Mouse (Mus musculus): ENCODE data around the gene Mpc1. TPM values are rescaled to one million over a fixed set of nuclear protein-coding genes. Genes with fewer than 3 reads are reported as not detected.
A peak's percentile ranks its signal among the peaks of the same experiment; 100 is the strongest.

Mpc1 gene
- 340 and 366 TPM in 2 replicates for polyA plus RNA-seq (2014; fragmentation: Nextera tagmentation; extraction: Ambion mirVana)

- WGBS: 3% methylated on average over 32 of the region's 35 CpGs
Measured at GRCm38 (mm10) chr17:8282821-8283525, at the start of gene Mpc1. Gene Mpc1, plus strand, starts transcription at chr17:8282904.

GRCm38 (mm10) chr17:8233618-8234214 lies 49.0 kb upstream of the Mpc1 start:
- Histone ChIP-seq H3K27me3 (replicated peaks; ENCODE audit: control insufficient read depth, insufficient read depth, low read length) (no peaks in the 10 kb centered on the region), H3K4me2 (ENCODE audit: low read length) (no peak overlapping the region), H3K4me3 (ENCODE audit: low read depth, low read length) (no peak overlapping the region), H3K4me1 (ENCODE audit: control insufficient read depth, insufficient read depth, low read length) (no peaks in the 10 kb centered on the region), H3K36me3 (ENCODE audit: control insufficient read depth, insufficient read depth, low read length) (no peaks in the 10 kb centered on the region), H3K9me3 (replicated peaks; ENCODE audit: control insufficient read depth, low read length) (no peaks in the 10 kb centered on the region), H3K27ac (ENCODE audit: low read depth, low read length) (no peak overlapping the region), H3K9ac (ENCODE audit: low read length) (no peak overlapping the region)
- no peak for DNase-seq (ENCODE audit: low spot score)
- ATAC-seq: no peak
- WGBS: 79% methylated on average over 15 of the region's 15 CpGs

More at GRCm38 (mm10) chr17:8282821-8283525, at the start of gene Mpc1:
- Histone ChIP-seq H3K27ac (ENCODE audit: low read depth, low read length) (peak within 1 kb of the TSS; percentile 92), H3K36me3 (ENCODE audit: control insufficient read depth, insufficient read depth, low read length) (no peaks in the 10 kb centered on the region), H3K9ac (ENCODE audit: low read length) (peak within 1 kb of the TSS; percentile 85), H3K9me3 (replicated peaks; ENCODE audit: control insufficient read depth, low read length) (no peaks in the 10 kb centered on the region), H3K27me3 (replicated peaks; ENCODE audit: control insufficient read depth, insufficient read depth, low read length) (no peaks in the 10 kb centered on the region), H3K4me2 (ENCODE audit: low read length) (peak within 1 kb of the TSS; percentile 99), H3K4me1 (ENCODE audit: control insufficient read depth, insufficient read depth, low read length) (peaks cover 13% of the 10 kb centered on the region), H3K4me3 (ENCODE audit: low read depth, low read length) (peak within 1 kb of the TSS; percentile 80)
- ATAC-seq: peak; percentile 67; the same call in 1 of the 2 replicates
- DNase-seq (ENCODE audit: low spot score): peak; percentile 52

- Histone ChIP-seq H3K27ac (ENCODE audit: low read depth, low read length) (no peak overlapping the region), H3K4me2 (ENCODE audit: low read length) (no peak overlapping the region), H3K4me1 (ENCODE audit: control insufficient read depth, insufficient read depth, low read length) (no peaks in the 10 kb centered on the region), H3K9me3 (replicated peaks; ENCODE audit: control insufficient read depth, low read length) (no peaks in the 10 kb centered on the region), H3K9ac (ENCODE audit: low read length) (no peak overlapping the region), H3K4me3 (ENCODE audit: low read depth, low read length) (no peak overlapping the region), H3K36me3 (ENCODE audit: control insufficient read depth, insufficient read depth, low read length) (no peaks in the 10 kb centered on the region), H3K27me3 (replicated peaks; ENCODE audit: control insufficient read depth, insufficient read depth, low read length) (no peaks in the 10 kb centered on the region)
- ATAC-seq: no peak
- no peak for DNase-seq (ENCODE audit: low spot score)
- WGBS: 85% methylated on average over 4 of the region's 4 CpGs
Measured at GRCm38 (mm10) chr17:8234537-8234936, 48.2 kb upstream of the Mpc1 start.

- Histone ChIP-seq H3K4me1 (ENCODE audit: control insufficient read depth, insufficient read depth, low read length) (no peaks in the 10 kb centered on the region), H3K27me3 (replicated peaks; ENCODE audit: control insufficient read depth, insufficient read depth, low read length) (no peaks in the 10 kb centered on the region), H3K27ac (ENCODE audit: low read depth, low read length) (no peak within 1 kb of the TSS), H3K4me2 (ENCODE audit: low read length) (no peak within 1 kb of the TSS), H3K9me3 (replicated peaks; ENCODE audit: control insufficient read depth, low read length) (no peaks in the 10 kb centered on the region), H3K36me3 (ENCODE audit: control insufficient read depth, insufficient read depth, low read length) (no peaks in the 10 kb centered on the region), H3K4me3 (ENCODE audit: low read depth, low read length) (no peak within 1 kb of the TSS), H3K9ac (ENCODE audit: low read length) (no peak within 1 kb of the TSS)
- DNase-seq (ENCODE audit: low spot score) (no peak), ATAC-seq (no peak)
- 84% methylated on average over 3 of the region's 3 CpGs for WGBS
Measured at GRCm38 (mm10) chr17:8235743-8236142, 47.0 kb upstream of the Mpc1 start, which contains the start of gene Ccr6. Gene Ccr6, plus strand, starts transcription at chr17:8236043.

GRCm38 (mm10) chr17:8238012-8238710 lies 44.5 kb upstream of the Mpc1 start:
- H3K27ac ChIP-seq (ENCODE audit: low read depth, low read length): no peak overlapping the region
- 85% methylated on average over 15 of the region's 15 CpGs for WGBS
- no peak for DNase-seq (ENCODE audit: low spot score)

GRCm38 (mm10) chr17:8239561-8239960 lies 43.1 kb upstream of the Mpc1 start:
- no peak overlapping the region for H3K4me3 ChIP-seq (ENCODE audit: low read depth, low read length)
- no peak overlapping the region for H3K9ac ChIP-seq (ENCODE audit: low read length)
- no peaks in the 10 kb centered on the region for H3K4me1 ChIP-seq (ENCODE audit: control insufficient read depth, insufficient read depth, low read length)
- H3K4me2 ChIP-seq (ENCODE audit: low read length): no peak overlapping the region
- WGBS: 77% methylated on average over 3 of the region's 3 CpGs
- no peaks in the 10 kb centered on the region for H3K9me3 ChIP-seq (replicated peaks; ENCODE audit: control insufficient read depth, low read length)
- no peaks in the 10 kb centered on the region for H3K27me3 ChIP-seq (replicated peaks; ENCODE audit: control insufficient read depth, insufficient read depth, low read length)
- DNase-seq (ENCODE audit: low spot score) (no peak), ATAC-seq (no peak)
- no peaks in the 10 kb centered on the region for H3K36me3 ChIP-seq (ENCODE audit: control insufficient read depth, insufficient read depth, low read length)
- no peak overlapping the region for H3K27ac ChIP-seq (ENCODE audit: low read depth, low read length)

More at GRCm38 (mm10) chr17:8238012-8238710, 44.5 kb upstream of the Mpc1 start:
- no peak for ATAC-seq
- no peak overlapping the region for H3K9ac ChIP-seq (ENCODE audit: low read length)
- H3K9me3 ChIP-seq (replicated peaks; ENCODE audit: control insufficient read depth, low read length): no peaks in the 10 kb centered on the region
- no peaks in the 10 kb centered on the region for H3K36me3 ChIP-seq (ENCODE audit: control insufficient read depth, insufficient read depth, low read length)
- no peak overlapping the region for H3K4me2 ChIP-seq (ENCODE audit: low read length)
- no peaks in the 10 kb centered on the region for H3K27me3 ChIP-seq (replicated peaks; ENCODE audit: control insufficient read depth, insufficient read depth, low read length)
- H3K4me3 ChIP-seq (ENCODE audit: low read depth, low read length): no peak overlapping the region
- no peaks in the 10 kb centered on the region for H3K4me1 ChIP-seq (ENCODE audit: control insufficient read depth, insufficient read depth, low read length)

GRCm38 (mm10) chr17:8240517-8240916 lies 42.2 kb upstream of the Mpc1 start:
- no peak overlapping the region for H3K4me3 ChIP-seq (ENCODE audit: low read depth, low read length)
- H3K9ac ChIP-seq (ENCODE audit: low read length): no peak overlapping the region
- H3K4me1 ChIP-seq (ENCODE audit: control insufficient read depth, insufficient read depth, low read length): no peaks in the 10 kb centered on the region
- WGBS: 65% methylated on average over 4 of the region's 4 CpGs
- DNase-seq (ENCODE audit: low spot score) (no peak), ATAC-seq (no peak)
- no peaks in the 10 kb centered on the region for H3K27me3 ChIP-seq (replicated peaks; ENCODE audit: control insufficient read depth, insufficient read depth, low read length)
- H3K9me3 ChIP-seq (replicated peaks; ENCODE audit: control insufficient read depth, low read length): no peaks in the 10 kb centered on the region
- H3K27ac ChIP-seq (ENCODE audit: low read depth, low read length): no peak overlapping the region
- no peak overlapping the region for H3K4me2 ChIP-seq (ENCODE audit: low read length)
- no peaks in the 10 kb centered on the region for H3K36me3 ChIP-seq (ENCODE audit: control insufficient read depth, insufficient read depth, low read length)

- Histone ChIP-seq H3K4me2 (ENCODE audit: low read length) (no peak overlapping the region), H3K4me1 (ENCODE audit: control insufficient read depth, insufficient read depth, low read length) (no peaks in the 10 kb centered on the region), H3K4me3 (ENCODE audit: low read depth, low read length) (no peak overlapping the region), H3K27ac (ENCODE audit: low read depth, low read length) (no peak overlapping the region), H3K9ac (ENCODE audit: low read length) (no peak overlapping the region), H3K36me3 (ENCODE audit: control insufficient read depth, insufficient read depth, low read length) (no peaks in the 10 kb centered on the region), H3K9me3 (replicated peaks; ENCODE audit: control insufficient read depth, low read length) (no peaks in the 10 kb centered on the region), H3K27me3 (replicated peaks; ENCODE audit: control insufficient read depth, insufficient read depth, low read length) (no peaks in the 10 kb centered on the region)
- ATAC-seq: no peak
- no peak for DNase-seq (ENCODE audit: low spot score)
- 69% methylated on average over 12 of the region's 12 CpGs for WGBS
Measured at GRCm38 (mm10) chr17:8241645-8242044, 41.1 kb upstream of the Mpc1 start.
